Mouse (Mus musculus) brain, embryonic 14.5 days (tissue): ENCODE measurements around the gene 1600014C23Rik.

Source experiments
- CTCF ChIP-seq: fragments of 200-500 bp; IDR thresholded peaks from 2 replicates; pipeline ENCODE4 v1.5.1; 2012; ENCODE audit warnings: inconsistent platforms, mild to moderate bottlenecking, moderate library complexity, borderline replicate concordance; ENCODE audit not compliant: insufficient read depth, insufficient read length; ENCODE audit errors: extremely low read depth
- POLR2A ChIP-seq: fragments of 200-500 bp; IDR thresholded peaks from 2 replicates; pipeline ENCODE4 v1.6.1; 2012; ENCODE audit warnings: mild to moderate bottlenecking, inconsistent platforms, borderline replicate concordance; ENCODE audit not compliant: poor library complexity, insufficient read depth, insufficient read length, severe bottlenecking; ENCODE audit errors: extremely low read depth

- TF ChIP-seq CTCF, result no peak
- no peak for TF ChIP-seq POLR2A
These were observed 32.4 kb downstream of the 1600014C23Rik start for GRCm38 (mm10) chr17:45701236-45701591.
